In the genomic region with DNA sequence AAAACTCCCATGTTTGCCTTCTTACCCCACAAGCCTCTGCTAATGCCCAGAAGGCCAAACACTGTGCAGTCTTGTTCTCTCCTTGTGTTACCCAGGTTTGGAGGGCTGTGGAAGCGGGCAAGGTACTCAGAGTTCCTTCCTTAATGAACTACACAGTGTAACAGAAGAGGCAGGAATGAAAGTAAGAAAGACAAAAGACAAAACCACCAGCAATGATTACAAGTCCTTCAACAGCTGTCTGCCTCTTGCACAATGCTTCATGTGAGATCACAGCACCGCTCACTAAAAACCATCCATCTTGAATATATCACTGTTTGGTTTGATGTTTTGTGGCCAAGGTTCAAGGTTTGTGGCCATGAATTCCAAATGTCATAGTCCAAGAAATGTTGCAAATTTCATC, we compare ENCODE assay signal across 14 mouse cellular contexts.
"Had no signal": no experiment of that assay in that cellular context is flagged by ENCODE, and none has a peak within 500 bp of the region (broad histone marks: within the 10 kb centered on the region; RNA-seq: fewer than 3 reads in every experiment).

No protein-coding gene starts in this region.

- H3K4me2 ChIP-seq: limb, embryonic 15.5 days; liver, embryonic 13.5 days; midbrain, embryonic 11.5 days; midbrain, embryonic 15.5 days; neural tube, embryonic 13.5 days had no signal

- H3K9me3 ChIP-seq: limb, embryonic 15.5 days; liver, embryonic 13.5 days; midbrain, embryonic 15.5 days; neural tube, embryonic 13.5 days had no signal

- H3K27ac ChIP-seq: limb, embryonic 15.5 days; liver, embryonic 13.5 days; midbrain, embryonic 15.5 days; neural tube, embryonic 13.5 days had no signal

- H3K36me3 ChIP-seq: limb, embryonic 15.5 days; liver, embryonic 13.5 days; midbrain, embryonic 15.5 days; neural tube, embryonic 13.5 days had no signal

- H3K9ac ChIP-seq: limb, embryonic 15.5 days; liver, embryonic 13.5 days; midbrain, embryonic 15.5 days; neural tube, embryonic 13.5 days had no signal

- H3K4me3 ChIP-seq: limb, embryonic 15.5 days; liver, embryonic 13.5 days; midbrain, embryonic 15.5 days; neural tube, embryonic 13.5 days had no signal

- H3K27me3 ChIP-seq: limb, embryonic 15.5 days; liver, embryonic 13.5 days; midbrain, embryonic 15.5 days; neural tube, embryonic 13.5 days had no signal

- ATAC-seq: lung, postnatal 0 days; midbrain, embryonic 15.5 days had no signal

- DNase-seq: kidney, postnatal 14 days; layer of hippocampus, adult 9-11 months; layer of hippocampus, postnatal 36 days; liver, embryonic 13.5 days; lung, adult 18-20 months; lung, postnatal 36 days; retina, postnatal 1 day; right cerebral cortex, postnatal 14 days; thymus, postnatal 36 days had no signal

- H3K4me1 ChIP-seq: limb, embryonic 15.5 days; liver, embryonic 13.5 days; midbrain, embryonic 15.5 days; neural tube, embryonic 13.5 days had no signal
